Mouse (Mus musculus): ENCODE data around the gene Plekhj1. TPM values are rescaled to one million over a fixed set of nuclear protein-coding genes. Genes with fewer than 3 reads are reported as not detected.
"Not testable (repeated sequence)": the region's sequence is repeated elsewhere in the genome, so short reads cannot be mapped to it uniquely, and the experiment has no call there.

Plekhj1 gene
- 10 to 100 TPM; 30.7 to 32.4 TPM for total RNA-seq (2021)
- long read RNA-seq, experiment 1, transcript Plekhj1-201 (6 exons, 1,260 nt), result major isoform, 20 of 39 reads
- long read RNA-seq, experiment 1, partial matches to known transcripts, result 6 of 39 reads
- long read RNA-seq, experiment 1, other reads (novel, unspliced or antisense), result 13 of 39 reads
- long read RNA-seq, experiment 2, transcript Plekhj1-201 (6 exons, 1,260 nt), result major isoform, 18 of 28 reads
- long read RNA-seq, experiment 2, partial matches to known transcripts, result 4 of 28 reads
- long read RNA-seq, experiment 2, other reads (novel, unspliced or antisense), result 5 of 28 reads

- peak; percentile 97 to 98 for DNase-seq
Measured at GRCm38 (mm10) chr10:80798150-80799006, at the start of gene Plekhj1, which contains the start of gene Sf3a2. TSS of gene Plekhj1 (minus strand) at chr10:80798626. TSS of gene Sf3a2 (plus strand) at chr10:80798198.

DNA sequence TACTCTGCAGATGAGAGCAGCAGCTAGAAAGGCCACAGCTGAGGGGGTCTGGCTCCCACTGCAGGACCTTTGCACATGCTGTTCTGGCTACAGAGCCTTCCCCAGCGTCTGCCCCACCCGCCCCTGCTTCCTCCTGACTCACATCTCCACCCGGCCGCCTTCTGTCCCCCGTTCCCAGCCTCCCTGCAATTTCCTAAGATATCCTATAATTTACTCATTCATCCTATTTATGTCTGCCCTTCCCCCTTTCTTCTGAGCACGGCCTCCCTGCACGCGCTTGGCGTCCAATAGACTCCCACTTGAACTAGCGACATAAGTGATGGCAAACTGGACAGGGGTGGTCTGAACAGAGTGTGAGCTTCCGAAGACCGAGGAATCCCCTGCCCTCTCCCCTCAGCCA, 47.3 kb upstream of the Plekhj1 start:
- DNase-seq, result no peak

DNA sequence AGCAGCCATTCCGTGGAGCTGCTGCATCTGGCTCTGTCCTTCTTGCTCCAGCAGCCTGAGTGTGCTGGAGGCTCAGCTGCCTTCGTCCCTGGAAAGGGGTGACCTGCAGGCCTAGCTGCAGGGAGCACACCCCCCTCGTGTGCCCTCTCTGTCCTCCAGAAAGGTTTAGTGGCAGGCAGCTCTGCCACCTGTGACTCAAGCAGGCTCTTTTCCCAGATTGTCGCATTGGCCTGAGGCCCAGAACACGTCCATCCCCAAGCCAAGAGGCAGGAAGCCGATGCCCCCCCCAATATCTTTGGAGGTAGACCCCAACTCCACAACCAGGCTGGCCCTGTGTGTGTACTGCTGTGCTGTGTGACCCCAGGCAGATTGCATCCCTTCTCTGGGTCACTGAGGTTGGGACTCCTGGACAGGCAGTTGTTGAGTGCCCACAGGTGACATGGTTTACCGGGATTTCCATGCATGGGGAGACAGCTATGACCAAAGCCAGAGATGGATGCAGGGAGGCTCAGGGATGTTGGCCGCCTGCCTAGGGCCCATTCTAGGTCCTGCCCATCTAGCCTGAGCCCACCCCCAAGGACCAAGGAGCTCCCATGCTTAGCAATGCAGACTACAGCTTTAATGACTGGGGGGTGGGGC, 46.7 kb upstream of the Plekhj1 start:
- DNase-seq, result peak; percentile 47 to 52

GRCm38 (mm10) chr10:80843931-80844547, 45.6 kb upstream of the Plekhj1 start, which contains the start of gene Lingo3:
TSS of gene Lingo3 (minus strand) at chr10:80844039.
- no peak for DNase-seq

- DNase-seq, result no peak
Measured at GRCm38 (mm10) chr10:80843087-80843930, 44.9 kb upstream of the Plekhj1 start.

DNA sequence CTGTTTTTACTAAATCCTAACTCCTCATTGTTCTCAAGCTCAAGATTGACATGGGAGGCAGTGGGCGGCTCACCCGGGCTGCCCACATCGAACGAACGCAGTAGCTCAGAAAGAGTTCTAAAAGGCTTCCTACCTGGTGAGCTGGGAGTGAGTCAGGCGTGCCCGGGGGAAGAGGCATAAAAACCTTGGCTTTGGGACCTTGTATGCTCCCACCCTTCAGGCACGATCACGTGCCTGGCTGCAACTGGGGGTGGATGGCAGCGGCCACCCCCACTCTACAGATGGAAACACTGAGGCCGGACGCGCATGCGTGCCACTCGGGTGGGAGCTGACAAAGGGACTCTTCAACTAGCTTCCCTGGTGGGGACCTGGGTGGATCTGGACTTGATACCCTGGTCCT, 43.9 kb upstream of the Plekhj1 start:
- DNase-seq, result no peak

- no peak for DNase-seq
Measured at GRCm38 (mm10) chr10:80841685-80842084, 43.3 kb upstream of the Plekhj1 start.

GRCm38 (mm10) chr10:80839848-80840247, 41.4 kb upstream of the Plekhj1 start:
- no peak for DNase-seq

GRCm38 (mm10) chr10:80838346-80838912, 40.0 kb upstream of the Plekhj1 start:
- no peak for DNase-seq

DNA sequence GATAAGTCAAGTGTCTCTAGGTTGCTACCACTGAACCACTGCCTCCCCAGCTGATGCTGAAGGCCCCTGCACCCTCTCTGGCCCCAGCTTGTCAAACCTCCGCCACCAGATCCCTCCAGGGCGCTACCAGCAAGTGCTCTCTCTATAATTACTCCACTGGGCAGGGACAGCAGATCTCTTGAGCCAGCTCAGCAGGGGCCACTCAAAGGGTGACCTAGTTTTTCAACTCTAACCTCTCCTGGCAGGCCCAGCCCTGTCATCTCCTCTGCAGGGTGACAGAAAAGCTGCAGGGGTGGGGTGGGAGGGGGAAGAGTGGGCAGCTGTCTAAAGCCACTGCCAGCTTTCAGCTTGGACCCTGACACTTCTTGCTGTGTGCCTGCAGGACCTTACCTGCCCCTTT, 39.4 kb upstream of the Plekhj1 start:
- DNase-seq, result peak; percentile 54 to 81

DNA sequence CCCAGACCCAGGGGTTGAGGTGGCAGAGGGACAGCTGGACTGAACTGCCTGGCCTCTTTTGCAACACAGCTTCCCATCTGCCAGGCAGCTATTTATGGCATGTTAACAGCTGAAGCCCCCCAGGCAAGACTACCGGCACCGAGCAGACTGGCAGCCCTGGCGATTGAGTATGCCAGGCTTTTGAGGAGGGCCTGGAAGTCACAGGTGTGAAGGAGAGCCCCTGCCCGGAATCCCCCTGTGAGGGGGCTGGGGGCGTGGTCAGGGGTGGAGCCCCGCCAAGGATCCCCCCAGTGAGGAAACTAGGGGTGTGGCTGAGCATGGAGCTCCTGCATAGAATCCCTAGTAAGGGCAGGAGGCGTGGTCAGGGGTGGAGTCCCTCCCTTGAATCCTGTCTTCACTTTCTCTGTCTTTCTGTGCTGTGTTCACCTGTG, 38.5 kb upstream of the Plekhj1 start:
- DNase-seq, result no peak

DNA sequence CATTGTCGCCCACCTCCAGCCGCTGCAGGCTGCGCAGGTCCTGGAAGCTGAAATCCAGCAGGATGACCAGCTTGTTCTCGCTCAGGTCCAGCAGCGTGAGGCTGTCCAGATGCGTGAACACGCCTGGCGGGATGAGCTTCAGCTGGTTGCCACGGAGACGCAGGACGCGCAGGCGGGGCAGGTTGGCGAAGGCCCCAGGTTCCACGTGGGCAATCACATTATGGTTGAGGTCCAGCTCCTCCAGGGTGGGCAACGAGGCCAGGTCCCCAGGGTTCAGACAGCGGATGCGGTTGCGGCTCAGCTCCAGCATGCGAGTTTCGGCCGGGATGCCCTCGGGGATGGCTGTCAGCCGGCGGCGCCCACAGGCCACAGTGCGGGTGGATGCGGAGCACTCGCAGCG, 37.2 kb upstream of the Plekhj1 start:
- no peak for DNase-seq

- no peak for DNase-seq
Measured at GRCm38 (mm10) chr10:80832818-80833217, 34.4 kb upstream of the Plekhj1 start.

DNA sequence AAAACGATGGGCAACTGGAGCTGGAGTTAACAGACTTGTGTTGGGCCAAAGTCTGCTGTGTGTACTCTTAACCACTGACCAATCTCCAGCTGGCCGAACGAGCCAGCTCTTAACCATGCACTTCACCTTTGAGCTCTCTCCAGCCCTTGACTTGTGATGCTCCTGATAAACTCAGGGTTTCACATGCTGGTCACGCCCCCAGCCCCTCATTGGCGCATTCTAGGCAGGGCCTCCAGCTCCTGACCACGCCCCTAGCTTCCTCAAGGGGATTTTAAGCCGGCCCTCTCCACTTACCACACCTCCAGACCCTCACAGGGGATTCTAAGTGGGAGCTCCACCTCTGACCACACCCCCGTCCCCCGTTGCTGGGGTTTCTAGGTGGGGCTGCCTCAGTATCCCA, 32.7 kb upstream of the Plekhj1 start:
- DNase-seq, result peak; percentile 40 to 60

DNA sequence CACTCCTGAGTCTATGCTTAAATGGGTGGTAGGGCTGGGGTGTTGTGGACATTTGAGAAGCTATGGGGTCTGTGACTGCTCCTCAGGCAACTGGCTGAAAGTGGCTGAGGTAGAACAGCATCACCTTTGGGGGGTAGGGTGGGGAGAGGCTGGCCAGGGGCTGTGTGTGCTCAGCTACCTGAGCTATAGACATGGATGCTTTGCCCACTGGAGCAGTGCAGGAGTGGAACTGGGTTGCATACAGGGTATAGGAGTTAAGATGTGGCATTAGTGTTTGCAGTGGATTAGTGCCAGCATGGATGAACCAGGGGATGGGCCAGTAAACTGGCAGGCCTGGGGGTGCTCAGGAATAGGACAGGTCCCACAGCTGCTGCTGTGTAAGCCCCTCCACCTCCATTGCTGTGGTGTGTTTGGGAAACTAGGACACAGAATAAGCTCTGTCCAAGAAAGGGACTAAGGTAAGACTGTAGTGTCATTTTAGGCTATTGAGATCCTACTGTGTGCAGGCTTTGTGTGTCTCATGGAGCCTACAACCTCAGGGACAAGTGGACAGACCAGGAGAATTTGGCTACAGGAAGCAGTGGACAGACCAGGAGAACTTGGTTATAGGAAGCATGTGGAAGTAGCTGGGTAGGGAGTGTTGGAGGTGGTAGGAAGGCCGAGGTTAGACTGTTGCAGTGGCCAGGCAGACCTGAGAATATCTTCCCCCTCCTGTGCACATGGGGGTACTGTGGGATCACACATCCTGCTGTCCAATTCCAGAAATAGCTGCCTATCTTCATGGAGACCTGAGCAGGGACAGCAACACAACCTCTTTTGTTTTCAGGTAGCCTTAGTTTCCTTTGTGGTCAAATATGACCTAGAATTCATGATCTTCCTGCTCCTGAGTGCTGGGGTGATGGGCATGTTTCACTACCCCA, 31.2 kb upstream of the Plekhj1 start:
- DNase-seq, result peak in 1 of 2 experiments; percentile 19

GRCm38 (mm10) chr10:80828587-80828986, 30.2 kb upstream of the Plekhj1 start:
- not testable (repeated sequence) for DNase-seq

DNA sequence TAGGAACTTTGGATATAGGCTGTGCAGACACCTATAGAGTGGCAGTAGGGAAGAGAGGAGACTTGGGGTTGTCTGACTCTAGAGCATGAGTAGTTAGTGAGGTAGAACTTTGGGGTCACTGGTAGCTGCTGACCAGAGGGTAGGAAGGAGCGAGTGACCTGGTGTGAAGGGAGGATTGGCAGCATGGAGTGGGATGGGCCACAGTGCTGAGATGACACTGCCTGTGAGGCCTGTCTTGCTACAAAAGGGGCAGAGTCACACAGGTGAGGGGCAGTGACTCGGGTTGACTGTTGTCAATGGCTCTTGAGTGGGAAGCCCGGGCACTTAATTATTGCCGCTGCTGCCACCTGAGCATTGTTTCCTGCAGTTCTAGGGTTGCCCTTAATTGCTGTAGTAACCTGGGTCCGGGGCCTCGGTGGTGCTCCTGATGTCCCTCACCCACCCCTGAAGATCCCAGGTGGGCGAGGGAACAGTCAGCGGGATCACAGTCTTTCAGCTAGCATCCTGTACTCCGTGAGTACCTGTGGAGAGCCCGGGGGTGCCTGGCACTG, 29.5 kb upstream of the Plekhj1 start:
- DNase-seq, result peak in 1 of 2 experiments; percentile 32

- DNase-seq, result no peak
Measured at GRCm38 (mm10) chr10:80827063-80827869, 28.8 kb upstream of the Plekhj1 start.

Data from heart, adult 18-20 months (tissue).